ENCODE assay signal across 8 mouse cellular contexts in the genomic region with DNA sequence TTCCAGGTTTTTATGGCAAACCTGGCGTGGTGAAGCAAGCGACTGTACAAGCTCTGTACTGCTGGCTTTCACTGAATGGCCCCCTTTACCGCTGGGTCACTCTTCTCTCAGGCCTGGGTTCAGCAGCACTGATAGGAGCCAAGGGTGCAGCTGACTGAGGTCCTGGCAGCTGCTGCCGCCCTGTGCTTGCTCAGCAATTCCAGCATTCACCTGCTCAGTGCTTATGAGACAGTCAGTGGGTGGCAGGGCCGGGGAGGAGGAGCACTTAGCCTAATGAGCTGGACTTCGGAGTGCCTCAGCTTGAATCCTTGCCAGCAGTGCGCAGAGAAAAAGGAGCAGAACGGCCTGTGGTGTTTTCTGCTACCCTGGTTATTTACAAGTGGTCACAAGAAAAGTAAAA.
A peak's percentile ranks its signal among the peaks of the same experiment; 100 is the strongest.
DNase-seq lines count a peak whose midpoint lies in the region; ATAC-seq lines count a peak whose summit lies in the region.

No protein-coding gene starts in this region.

- no peak for ATAC-seq in embryonic facial prominence, embryonic 11.5 days (replicated peaks; ENCODE audit: insufficient number of reproducible peaks, low FRiP score, low TSS enrichment, low read depth)
- peak; percentile 76; the same call in 1 of the 2 replicates for ATAC-seq in kidney, embryonic 14.5 days (ENCODE audit: low FRiP score, low TSS enrichment)

- no peak overlapping the region for H3K27ac ChIP-seq in embryonic facial prominence, embryonic 11.5 days (replicated peaks; ENCODE audit: low read depth, low read length)
- H3K27ac ChIP-seq in embryonic facial prominence, embryonic 10.5 days (replicated peaks): no peak overlapping the region
- no peak overlapping the region for H3K27ac ChIP-seq in kidney, embryonic 14.5 days (ENCODE audit: low read depth, low read length)

- no peak for DNase-seq in embryonic facial prominence, embryonic 11.5 days (ENCODE audit: low spot score)
- DNase-seq in embryonic facial prominence, embryonic 10.5 days (ENCODE audit: low spot score): no peak
- DNase-seq in right cerebral cortex, postnatal 4 days: peak; percentile 7
- no peak for DNase-seq in right cerebral cortex, postnatal 25 days
- peak; percentile 11 for DNase-seq in retina, postnatal 7 days (ENCODE audit: low read depth, low spot score)
- DNase-seq in embryo, embryonic 11 days: no peak
- no peak for DNase-seq in spleen, postnatal 4 days (ENCODE audit: low spot score in 2 of 2)

- no peak overlapping the region for H3K4me2 ChIP-seq in embryonic facial prominence, embryonic 11.5 days (ENCODE audit: low read depth, low read length)
- no peak overlapping the region for H3K4me2 ChIP-seq in kidney, embryonic 14.5 days (replicated peaks; ENCODE audit: low read depth, low read length)

- H3K36me3 ChIP-seq in embryonic facial prominence, embryonic 11.5 days (replicated peaks; ENCODE audit: control insufficient read depth, insufficient read depth, low read depth, low read length): no peaks in the 10 kb centered on the region
- H3K36me3 ChIP-seq in embryonic facial prominence, embryonic 10.5 days (replicated peaks): no peaks in the 10 kb centered on the region
- H3K36me3 ChIP-seq in kidney, embryonic 14.5 days (ENCODE audit: control insufficient read depth, insufficient read depth, low read length): no peaks in the 10 kb centered on the region

- no peaks in the 10 kb centered on the region for H3K9me3 ChIP-seq in embryonic facial prominence, embryonic 11.5 days (replicated peaks; ENCODE audit: control insufficient read depth, low read length)
- H3K9me3 ChIP-seq in embryonic facial prominence, embryonic 10.5 days: no peaks in the 10 kb centered on the region
- no peaks in the 10 kb centered on the region for H3K9me3 ChIP-seq in kidney, embryonic 14.5 days (ENCODE audit: control insufficient read depth, low read length)

- no peak overlapping the region for H3K4me3 ChIP-seq in embryonic facial prominence, embryonic 11.5 days (ENCODE audit: low read depth, low read length)
- H3K4me3 ChIP-seq in embryonic facial prominence, embryonic 10.5 days: no peak overlapping the region
- no peak overlapping the region for H3K4me3 ChIP-seq in kidney, embryonic 14.5 days (ENCODE audit: low read length)

- H3K4me1 ChIP-seq in embryonic facial prominence, embryonic 11.5 days (ENCODE audit: control insufficient read depth, insufficient read depth, low read length): no peaks in the 10 kb centered on the region
- H3K4me1 ChIP-seq in embryonic facial prominence, embryonic 10.5 days: no peaks in the 10 kb centered on the region
- H3K4me1 ChIP-seq in kidney, embryonic 14.5 days (ENCODE audit: control insufficient read depth, insufficient read depth, low read length): 0 out of 2 replicates have a peak, but pooled peaks cover 4% of the 10 kb centered on the region

- 47% methylated on average over 8 of the region's 8 CpGs for WGBS in embryonic facial prominence, embryonic 11.5 days
- 47% methylated on average over 8 of the region's 8 CpGs for WGBS in embryonic facial prominence, embryonic 10.5 days
- WGBS in kidney, embryonic 14.5 days: 53% methylated on average over 8 of the region's 8 CpGs

- 0 out of 2 replicates have a peak overlapping the region, but pooled peaks have one; percentile 4 for H3K9ac ChIP-seq in embryonic facial prominence, embryonic 11.5 days (replicated peaks; ENCODE audit: low read length)
- no peak overlapping the region for H3K9ac ChIP-seq in kidney, embryonic 14.5 days (ENCODE audit: low read depth, low read length)

- H3K27me3 ChIP-seq in embryonic facial prominence, embryonic 11.5 days (ENCODE audit: control insufficient read depth, insufficient read depth, low read length): no peaks in the 10 kb centered on the region
- no peaks in the 10 kb centered on the region for H3K27me3 ChIP-seq in embryonic facial prominence, embryonic 10.5 days (replicated peaks; ENCODE audit: low read depth, poor library complexity, severe bottlenecking)
- no peaks in the 10 kb centered on the region for H3K27me3 ChIP-seq in kidney, embryonic 14.5 days (ENCODE audit: control insufficient read depth, insufficient read depth, low read length)

Comparison
In these comparisons a context has a peak if more than half of its experiments do, and no peak if none do; other contexts are left out.
1. DNase-seq: peak in right cerebral cortex, postnatal 4 days (single experiment) and retina, postnatal 7 days (single experiment); none in embryonic facial prominence, embryonic 11.5 days (single experiment), embryonic facial prominence, embryonic 10.5 days (single experiment), right cerebral cortex, postnatal 25 days (single experiment), embryo, embryonic 11 days (single experiment) and spleen, postnatal 4 days (0 of 2).